Mouse (Mus musculus): ENCODE results near the gene Prl3b1. TPM values are rescaled to one million over a fixed set of nuclear protein-coding genes. Genes with fewer than 3 reads are reported as not detected.

Prl3b1 gene
- polyA plus RNA-seq (2017; shearing (Covaris generic)), result not detected

DNA sequence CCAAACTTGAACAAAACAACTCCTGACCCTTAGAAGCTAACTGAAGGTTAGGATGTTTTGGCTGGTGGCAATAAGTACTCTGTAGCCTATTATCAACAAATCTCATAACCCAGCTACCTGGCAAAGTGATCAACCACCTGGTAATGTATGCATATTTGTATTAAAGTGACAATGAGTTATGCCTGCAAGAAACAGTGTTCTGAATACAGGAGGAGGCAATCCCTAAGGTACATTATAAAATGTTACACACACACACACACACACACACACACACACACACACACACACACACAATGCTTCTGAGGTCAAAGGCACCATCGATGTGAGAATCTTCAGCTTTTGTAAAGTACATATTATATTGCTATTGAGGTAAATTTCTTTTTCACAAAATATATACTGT is at the start of gene Prl3b1:
Gene Prl3b1, plus strand, starts transcription at position 301 of the 400 bp plus-strand sequence.

GRCm38 (mm10) chr13:27196359-27196758 is 45.3 kb upstream of the Prl3b1 start, which contains the start of gene Prl3c1:
Gene Prl3c1, plus strand, starts transcription at chr13:27196659.

DNA sequence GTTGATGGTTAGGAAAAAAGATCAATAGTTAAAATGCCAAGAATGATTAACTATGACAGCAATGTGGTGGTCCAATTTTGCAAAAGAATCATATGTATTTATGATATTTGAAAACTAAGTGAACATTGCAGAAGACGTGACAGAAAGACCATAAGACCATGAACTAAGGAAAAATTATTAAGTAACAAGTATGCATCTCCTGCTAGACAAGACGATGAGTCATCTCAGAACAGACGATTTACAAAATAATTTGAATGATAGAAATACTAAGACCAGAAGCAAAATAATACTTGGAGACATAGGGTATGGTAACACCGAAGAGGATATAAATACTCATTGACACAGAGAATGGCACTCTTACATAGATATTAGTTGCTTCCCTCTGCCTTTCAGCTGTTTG is 17.5 kb downstream of the Prl3b1 start, which contains the start of gene Prl3a1:
Gene Prl3a1, plus strand, starts transcription at position 301 of the 400 bp plus-strand sequence.

Other genes with a start within 250 kb of the Prl3b1 start
- not detected for gene Prl, start 184.3 kb upstream of the Prl3b1 start, polyA plus RNA-seq (2017; shearing (Covaris generic))
- not detected for gene Prl3d1, start 147.7 kb upstream of the Prl3b1 start, polyA plus RNA-seq (2017; shearing (Covaris generic))
- gene Prl3d2, start 120.1 kb upstream of the Prl3b1 start, polyA plus RNA-seq (2017; shearing (Covaris generic)), result not detected
- not detected for gene Prl3d3, start 85.1 kb upstream of the Prl3b1 start, polyA plus RNA-seq (2017; shearing (Covaris generic))
- not detected for gene Prl3c1, start 45.2 kb upstream of the Prl3b1 start, polyA plus RNA-seq (2017; shearing (Covaris generic))
- not detected for gene Prl3a1, start 17.6 kb downstream of the Prl3b1 start, polyA plus RNA-seq (2017; shearing (Covaris generic))
- not detected for gene Prl6a1, start 70.8 kb downstream of the Prl3b1 start, polyA plus RNA-seq (2017; shearing (Covaris generic))
- not detected for gene Prl8a2, start 103.8 kb downstream of the Prl3b1 start, polyA plus RNA-seq (2017; shearing (Covaris generic))
- gene Prl2b1, start 149.0 kb downstream of the Prl3b1 start, polyA plus RNA-seq (2017; shearing (Covaris generic)), result not detected
- not detected for gene Prl8a6, start 196.8 kb downstream of the Prl3b1 start, polyA plus RNA-seq (2017; shearing (Covaris generic))